22 mouse cellular contexts compared by ENCODE assay signal in the genomic region with DNA sequence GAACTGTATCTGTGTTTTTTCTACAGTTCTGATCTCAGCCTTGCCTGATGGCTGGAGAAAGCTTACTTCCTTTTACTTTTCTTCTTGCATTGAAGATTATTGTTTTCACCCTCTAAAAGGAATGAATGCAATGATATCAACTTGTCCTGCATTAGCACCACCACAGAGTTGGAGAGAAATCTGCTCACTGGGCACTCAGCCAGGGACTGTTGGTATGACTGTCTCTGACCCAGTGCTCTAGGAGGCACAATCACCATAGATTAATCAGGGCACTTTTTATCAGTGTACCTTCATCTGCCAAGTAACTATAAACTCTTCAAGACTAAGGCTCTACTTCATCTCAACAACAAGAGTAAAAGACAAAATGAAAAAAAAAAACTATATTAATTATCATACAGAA.
A peak's percentile ranks its signal among the peaks of the same experiment; 100 is the strongest.
DNase-seq lines count a peak whose midpoint lies in the region; ATAC-seq lines count a peak whose summit lies in the region.
"Had no signal": no experiment of that assay in that cellular context is flagged by ENCODE, and none has a peak within 500 bp of the region (broad histone marks: within the 10 kb centered on the region; RNA-seq: fewer than 3 reads in every experiment).

No protein-coding gene starts in this region.

- no peak for ATAC-seq in midbrain, embryonic 16.5 days
- ATAC-seq: CD4-positive, CD25-positive, alpha-beta regulatory T cell, adult 4 months; forebrain, embryonic 15.5 days; hindbrain, embryonic 16.5 days; inflammation-experienced regulatory T-cells, adult 6 months; intestine, postnatal 0 days had no signal

- DNase-seq in adrenal gland, adult (ENCODE audit: inconsistent age in 2 of 2, low spot score in 1 of 2): peak; percentile 55 to 56
- no peak for DNase-seq in adrenal gland, adult 8-10 months
- DNase-seq in cerebellum, postnatal 10 days: peak; percentile 69 to 77
- no peak for DNase-seq in cerebellum, adult 9-10 months
- peak; percentile 42 for DNase-seq in left cerebral cortex, postnatal 4 days
- no peak for DNase-seq in left cerebral cortex, adult 18-20 months (ENCODE audit: low spot score in 2 of 2)
- no peak for DNase-seq in lung, adult 18-20 months
- DNase-seq: B cell, adult 2 months; gastrocnemius, postnatal 10 days; heart, postnatal 10 days; heart, postnatal 4 days; kidney, adult 8-10 months had no signal

- H3K36me3 ChIP-seq in midbrain, embryonic 16.5 days (ENCODE audit: control insufficient read depth, insufficient read depth, low read length): no peaks in the 10 kb centered on the region
- H3K36me3 ChIP-seq: embryonic facial prominence, embryonic 12.5 days; forebrain, embryonic 15.5 days; G1E; heart, embryonic 10.5 days; hindbrain, embryonic 12.5 days had no signal

- H3K4me2 ChIP-seq in midbrain, embryonic 16.5 days (ENCODE audit: low read length): no peak overlapping the region
- H3K4me2 ChIP-seq: embryonic facial prominence, embryonic 12.5 days; forebrain, embryonic 15.5 days; hindbrain, embryonic 12.5 days had no signal

- no peak overlapping the region for H3K27ac ChIP-seq in midbrain, embryonic 16.5 days (ENCODE audit: low read length)
- H3K27ac ChIP-seq: embryonic facial prominence, embryonic 12.5 days; forebrain, embryonic 15.5 days; heart, embryonic 10.5 days; hindbrain, embryonic 12.5 days had no signal

- intact Hi-C loops in left cerebral cortex, postnatal 4 days (cut with DNase I): no loop called here

- no peak overlapping the region for H3K9ac ChIP-seq in midbrain, embryonic 16.5 days (ENCODE audit: low read depth, low read length)
- H3K9ac ChIP-seq: embryonic facial prominence, embryonic 12.5 days; forebrain, embryonic 15.5 days; hindbrain, embryonic 12.5 days had no signal

- H3K9me3 ChIP-seq in midbrain, embryonic 16.5 days (replicated peaks; ENCODE audit: control insufficient read depth, low read length, poor library complexity, severe bottlenecking): no peaks in the 10 kb centered on the region
- H3K9me3 ChIP-seq: embryonic facial prominence, embryonic 12.5 days; forebrain, embryonic 15.5 days; G1E; heart, embryonic 10.5 days; hindbrain, embryonic 12.5 days had no signal

- no peaks in the 10 kb centered on the region for H3K27me3 ChIP-seq in midbrain, embryonic 16.5 days (ENCODE audit: control insufficient read depth, insufficient read depth, low read depth, low read length)
- H3K27me3 ChIP-seq: embryonic facial prominence, embryonic 12.5 days; forebrain, embryonic 15.5 days; hindbrain, embryonic 12.5 days had no signal

- no peaks in the 10 kb centered on the region for H3K4me1 ChIP-seq in midbrain, embryonic 16.5 days (ENCODE audit: control insufficient read depth, insufficient read depth, low read length)
- H3K4me1 ChIP-seq: embryonic facial prominence, embryonic 12.5 days; forebrain, embryonic 15.5 days; heart, embryonic 10.5 days; hindbrain, embryonic 12.5 days had no signal

- H3K4me3 ChIP-seq in midbrain, embryonic 16.5 days (ENCODE audit: low read depth, low read length): no peak overlapping the region
- H3K4me3 ChIP-seq: embryonic facial prominence, embryonic 12.5 days; forebrain, embryonic 15.5 days; heart, embryonic 10.5 days; hindbrain, embryonic 12.5 days had no signal

Comparison
In these comparisons a context has a peak if more than half of its experiments do, and no peak if none do; other contexts are left out.
1. DNase-seq: peak in adrenal gland, adult (2 of 2), cerebellum, postnatal 10 days (2 of 2) and left cerebral cortex, postnatal 4 days (single experiment); none in adrenal gland, adult 8-10 months (single experiment), cerebellum, adult 9-10 months (single experiment), left cerebral cortex, adult 18-20 months (0 of 2) and lung, adult 18-20 months (0 of 2).